ENCODE assay signal across 9 mouse cellular contexts in genomic region chrX:50560915-50561314, GRCm38 (mm10).
DNase-seq lines count a peak whose midpoint lies in the region; ATAC-seq and TF ChIP-seq lines count a peak whose summit lies in the region.
"Had no signal": no experiment of that assay in that cellular context is flagged by ENCODE, and none has a peak within 500 bp of the region (broad histone marks: within the 10 kb centered on the region; RNA-seq: fewer than 3 reads in every experiment).

No protein-coding gene starts in this region.

- peak; percentile 54; the same call in 1 of the 2 replicates for ATAC-seq in kidney, postnatal 0 days (replicated peaks; ENCODE audit: low FRiP score, low read depth)
- ATAC-seq in kidney, embryonic 16.5 days (ENCODE audit: low FRiP score, low TSS enrichment): no peak
- no peak for ATAC-seq in megakaryocyte, adult 5-6 weeks (ENCODE audit: poor library complexity, severe bottlenecking)

- H3K27me3 ChIP-seq in kidney, postnatal 0 days (ENCODE audit: insufficient read depth, low read length): no peaks in the 10 kb centered on the region
- no peaks in the 10 kb centered on the region for H3K27me3 ChIP-seq in kidney, embryonic 16.5 days (ENCODE audit: insufficient read depth, low read length)
- H3K27me3 ChIP-seq: midbrain, embryonic 12.5 days had no signal

- WGBS in kidney, postnatal 0 days: 28% methylated on average over 2 of the region's 2 CpGs
- 38% methylated on average over 2 of the region's 2 CpGs for WGBS in kidney, embryonic 16.5 days

- H3K9ac ChIP-seq in kidney, postnatal 0 days (ENCODE audit: low read depth, low read length): no peak overlapping the region
- no peak overlapping the region for H3K9ac ChIP-seq in kidney, embryonic 16.5 days (replicated peaks; ENCODE audit: low read length)
- H3K9ac ChIP-seq: midbrain, embryonic 12.5 days had no signal

- H3K36me3 ChIP-seq in kidney, postnatal 0 days (ENCODE audit: insufficient read depth, low read length): no peaks in the 10 kb centered on the region
- no peaks in the 10 kb centered on the region for H3K36me3 ChIP-seq in kidney, embryonic 16.5 days (ENCODE audit: insufficient read depth, low read length)
- H3K36me3 ChIP-seq: midbrain, embryonic 12.5 days had no signal

- H3K4me2 ChIP-seq in kidney, postnatal 0 days (ENCODE audit: low read length): no peak overlapping the region
- no peak overlapping the region for H3K4me2 ChIP-seq in kidney, embryonic 16.5 days (replicated peaks; ENCODE audit: low read depth, low read length)
- H3K4me2 ChIP-seq: midbrain, embryonic 12.5 days had no signal

- H3K9me3 ChIP-seq in kidney, postnatal 0 days (replicated peaks; ENCODE audit: low read length): no peaks in the 10 kb centered on the region
- no peaks in the 10 kb centered on the region for H3K9me3 ChIP-seq in kidney, embryonic 16.5 days (ENCODE audit: low read length)
- H3K9me3 ChIP-seq: midbrain, embryonic 12.5 days had no signal

- peak; percentile 69 for DNase-seq in adrenal gland, postnatal 14 days
- no peak for DNase-seq in adrenal gland, adult 18-20 months (ENCODE audit: low spot score in 2 of 2)
- DNase-seq in kidney, postnatal 0 days (ENCODE audit: low spot score): peak; percentile 53
- DNase-seq in MEL-GATA-1-ER (ENCODE audit: extremely low read depth, low read depth): peak; percentile 11
- peak; percentile 6 to 79 for DNase-seq in kidney, postnatal 25 days
- no peak for DNase-seq in thymus, postnatal 25 days

- no peaks in the 10 kb centered on the region for H3K4me1 ChIP-seq in kidney, postnatal 0 days (replicated peaks; ENCODE audit: insufficient read depth, low read length)
- no peaks in the 10 kb centered on the region for H3K4me1 ChIP-seq in kidney, embryonic 16.5 days (ENCODE audit: insufficient read depth, low read length)
- H3K4me1 ChIP-seq: midbrain, embryonic 12.5 days had no signal

- no peak overlapping the region for H3K4me3 ChIP-seq in kidney, postnatal 0 days (replicated peaks; ENCODE audit: low read depth, low read length)
- no peak overlapping the region for H3K4me3 ChIP-seq in kidney, embryonic 16.5 days (ENCODE audit: low read length)
- H3K4me3 ChIP-seq: midbrain, embryonic 12.5 days had no signal

- H3K27ac ChIP-seq in kidney, postnatal 0 days: no peak overlapping the region
- H3K27ac ChIP-seq in kidney, embryonic 16.5 days (ENCODE audit: low read length): no peak overlapping the region
- H3K27ac ChIP-seq: midbrain, embryonic 12.5 days had no signal

- peak; percentile 67 for TF ChIP-seq CTCF in kidney, postnatal 0 days (IDR thresholded peaks at IDR 0.05; ENCODE audit: low read depth)

Comparison
In these comparisons a context has a peak if more than half of its experiments do, and no peak if none do; other contexts are left out.
1. DNase-seq: peak in adrenal gland, postnatal 14 days (single experiment), kidney, postnatal 0 days (single experiment), MEL-GATA-1-ER (single experiment) and kidney, postnatal 25 days (2 of 2); none in adrenal gland, adult 18-20 months (0 of 2) and thymus, postnatal 25 days (single experiment).